Mouse (Mus musculus) heart, embryonic 12.5 days (tissue): Measurements from ENCODE around the gene Strn. TPM values are rescaled to one million over a fixed set of nuclear protein-coding genes. Genes with fewer than 3 reads are reported as not detected.

ENCODE experiments used
- ATAC-seq: fragments of 200-750 bp; cut with Nextera tagmentation; 2 replicates; pipeline ENCODE4 v1.8.0; 2017; ENCODE audit warnings: moderate TSS enrichment, moderate library complexity; ENCODE audit not compliant: insufficient number of reproducible peaks, low FRiP score
- H3K27ac ChIP-seq: fragments of 300-500 bp; sonication (generic); 2 replicates; pipeline ENCODE4 v1.5.1; 2016; ENCODE audit warnings: mild to moderate bottlenecking, moderate library complexity; ENCODE audit not compliant: poor library complexity, severe bottlenecking
- H3K27me3 ChIP-seq: fragments of 300-500 bp; sonication (generic); replicated peaks from 2 replicates; pipeline ENCODE4 v1.6.1; 2016; ENCODE audit warnings: mild to moderate bottlenecking, moderate library complexity
- H3K36me3 ChIP-seq: fragments of 300-500 bp; sonication (generic); 2 replicates; pipeline ENCODE4 v1.6.1; 2016; ENCODE audit warnings: mild to moderate bottlenecking, moderate library complexity
- H3K4me1 ChIP-seq: fragments of 300-500 bp; sonication (generic); replicated peaks from 2 replicates; pipeline ENCODE4 v1.6.1; 2016; ENCODE audit warnings: mild to moderate bottlenecking
- H3K4me2 ChIP-seq: fragments of 300-500 bp; sonication (generic); 2 replicates; pipeline ENCODE4 v1.6.1; 2016; ENCODE audit warnings: mild to moderate bottlenecking, moderate library complexity
- H3K4me3 ChIP-seq: fragments of 300-500 bp; sonication (generic); 2 replicates; pipeline ENCODE4 v1.5.1; 2016; ENCODE audit warnings: mild to moderate bottlenecking
- H3K9ac ChIP-seq: fragments of 300-500 bp; sonication (generic); 2 replicates; pipeline ENCODE4 v1.6.1; 2016; ENCODE audit warnings: mild to moderate bottlenecking, moderate library complexity
- H3K9me3 ChIP-seq: fragments of 300-500 bp; sonication (generic); replicated peaks from 2 replicates; pipeline ENCODE4 v1.6.1; 2016; ENCODE audit warnings: mild to moderate bottlenecking, moderate library complexity
- WGBS: fragments of 180-500 bp; shearing (Covaris S2); methylation state at CpG from one replicate; pipeline ENCODE4 v1.1.7; 2016; 5-methylcytosine and 5-hydroxymethylcytosine counted together
- polyA plus RNA-seq: library from polyadenylated mRNA; unstranded; fragments of >200 nt; fragmentation: Nextera tagmentation; extraction: Ambion mirVana; gene quantifications from 2 replicates; pipeline ENCODE4 v1.2.1, GENCODE M21; 2016

The Strn gene
- polyA plus RNA-seq, 1 experiment from 2014 or later, result 19.3 TPM

DNA sequence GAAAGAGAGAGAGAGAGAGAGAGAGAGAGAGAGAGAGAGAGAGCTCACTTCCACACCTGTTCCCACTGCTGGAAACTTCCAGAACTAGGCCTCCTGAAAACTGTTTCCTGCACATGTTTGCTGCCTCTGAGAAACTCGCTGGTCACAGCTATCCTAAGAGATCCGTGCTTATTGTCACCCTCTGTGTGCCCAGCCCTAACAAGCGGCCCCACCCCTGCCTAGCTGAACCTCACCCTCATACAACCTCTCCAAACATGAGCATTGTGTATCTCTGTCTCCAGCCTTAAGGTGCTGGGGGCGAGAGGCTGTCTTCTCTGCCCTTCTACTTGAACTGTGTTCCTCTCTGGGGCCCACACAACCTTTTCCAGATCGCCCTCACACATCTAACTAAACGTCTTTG lies 136.0 kb downstream of the Strn start:
- H3K9me3 ChIP-seq, result no peaks in the 10 kb centered on the region
- H3K4me3 ChIP-seq, result no peak overlapping the region
- no peaks in the 10 kb centered on the region for H3K36me3 ChIP-seq
- no peak overlapping the region for H3K4me2 ChIP-seq
- ATAC-seq, result no peak
- H3K27me3 ChIP-seq, result no peaks in the 10 kb centered on the region
- no peak overlapping the region for H3K9ac ChIP-seq
- no peaks in the 10 kb centered on the region for H3K4me1 ChIP-seq
- no peak overlapping the region for H3K27ac ChIP-seq
- 68% methylated on average over 6 of the region's 6 CpGs for WGBS

Other genes starting within 250 kb of the Strn start
- 0.13 and 0.35 TPM in 2 replicates for gene Vit, start 229.1 kb downstream of the Strn start, polyA plus RNA-seq
- gene Heatr5b, start 98.2 kb upstream of the Strn start, polyA plus RNA-seq, result 23.8 and 25.1 TPM in 2 replicates
- gene Gpatch11, start 98.4 kb upstream of the Strn start, polyA plus RNA-seq, result 38.4 TPM in 2 replicates
- 11.1 and 11.7 TPM in 2 replicates for gene Eif2ak2, start 145.4 kb upstream of the Strn start, polyA plus RNA-seq
- 0.15 TPM in 1 of 2 replicates, not detected in the other for gene Sult6b1, start 169.8 kb upstream of the Strn start, polyA plus RNA-seq
- gene Cebpzos, start 179.3 kb upstream of the Strn start, polyA plus RNA-seq, result 78.2 and 80.4 TPM in 2 replicates
- gene Cebpz, start 199.9 kb upstream of the Strn start, polyA plus RNA-seq, result 37.5 and 40.4 TPM in 2 replicates
- gene Ndufaf7, start 199.9 kb upstream of the Strn start, polyA plus RNA-seq, result 61.2 and 65.4 TPM in 2 replicates